Mouse (Mus musculus) erythroblast, embryonic 14.5 days (primary cell): ENCODE data around the gene Zfp524.
"Not testable (repeated sequence)": the region's sequence is repeated elsewhere in the genome, so short reads cannot be mapped to it uniquely, and the experiment has no call there.

ENCODE experiments used
- GATA1 ChIP-seq: IDR thresholded peaks from 2 replicates; pipeline ENCODE4 v1.6.1; 2012; ENCODE audit warnings: low read length, inconsistent platforms, mixed read lengths
- TAL1 ChIP-seq: IDR thresholded peaks from 3 replicates; pipeline ENCODE4 v1.6.1; 2012; ENCODE audit warnings: low read length, inconsistent platforms, mixed read lengths

- not testable (repeated sequence) for TF ChIP-seq GATA1, TAL1
These were observed 5.4 kb downstream of the Zfp524 start for GRCm38 (mm10) chr7:5019576-5019975.
